Mouse (Mus musculus): ENCODE measurements around the gene Uggt2.

The Uggt2 gene

GRCm38 (mm10) chr14:119098851-119099569 lies at the start of gene Uggt2:
Gene Uggt2 (minus strand): TSS chr14:119099430.
- in situ Hi-C loops (cut with MboI), result no loop called here

GRCm38 (mm10) chr14:119139381-119139950 lies 40.2 kb upstream of the Uggt2 start:
- in situ Hi-C loops (cut with MboI), result no loop called here

- in situ Hi-C loops (cut with MboI), result no loop called here
Observed at GRCm38 (mm10) chr14:119138786-119139100, 39.5 kb upstream of the Uggt2 start.

- in situ Hi-C loops (cut with MboI), result no loop called here
Observed at GRCm38 (mm10) chr14:119137906-119138785, 38.9 kb upstream of the Uggt2 start, which contains the start of gene Hs6st3. Gene Hs6st3 (plus strand): TSS chr14:119138341.

GRCm38 (mm10) chr14:119137512-119137905 lies 38.3 kb upstream of the Uggt2 start:
- in situ Hi-C loops (cut with MboI), result no loop called here

- in situ Hi-C loops (cut with MboI), result no loop called here
Observed at GRCm38 (mm10) chr14:119127330-119127729, 28.1 kb upstream of the Uggt2 start.

GRCm38 (mm10) chr14:119125840-119126239 lies 26.6 kb upstream of the Uggt2 start:
- in situ Hi-C loops (cut with MboI), result no loop called here

GRCm38 (mm10) chr14:119124061-119124460 lies 24.8 kb upstream of the Uggt2 start:
- in situ Hi-C loops (cut with MboI), result no loop called here

- in situ Hi-C loops (cut with MboI), result no loop called here
Observed at GRCm38 (mm10) chr14:119123582-119123981, 24.4 kb upstream of the Uggt2 start.

- in situ Hi-C loops (cut with MboI), result no loop called here
Observed at GRCm38 (mm10) chr14:119112558-119112957, 13.3 kb upstream of the Uggt2 start.

GRCm38 (mm10) chr14:119109776-119110218 lies 10.6 kb upstream of the Uggt2 start:
- in situ Hi-C loops (cut with MboI), result no loop called here

GRCm38 (mm10) chr14:119108776-119109301 lies 9.6 kb upstream of the Uggt2 start:
- in situ Hi-C loops (cut with MboI), result no loop called here

GRCm38 (mm10) chr14:119107591-119107990 lies 8.4 kb upstream of the Uggt2 start:
- in situ Hi-C loops (cut with MboI), result no loop called here

GRCm38 (mm10) chr14:119099570-119099891 lies 301 bp upstream of the Uggt2 start:
- in situ Hi-C loops (cut with MboI), result no loop called here

GRCm38 (mm10) chr14:119061811-119062210 lies 37.4 kb downstream of the Uggt2 start:
- in situ Hi-C loops (cut with MboI), result no loop called here

- in situ Hi-C loops (cut with MboI), result no loop called here
Observed at GRCm38 (mm10) chr14:119060682-119061081, 38.5 kb downstream of the Uggt2 start.

GRCm38 (mm10) chr14:119057014-119057413 lies 42.2 kb downstream of the Uggt2 start:
- in situ Hi-C loops (cut with MboI), result no loop called here

- in situ Hi-C loops (cut with MboI), result no loop called here
Observed at GRCm38 (mm10) chr14:119052969-119053368, 46.3 kb downstream of the Uggt2 start.

GRCm38 (mm10) chr14:119052361-119052760 lies 46.9 kb downstream of the Uggt2 start:
- in situ Hi-C loops (cut with MboI), result no loop called here

GRCm38 (mm10) chr14:119043765-119044164 lies 55.5 kb downstream of the Uggt2 start:
- in situ Hi-C loops (cut with MboI), result no loop called here

GRCm38 (mm10) chr14:119040253-119040652 lies 59.0 kb downstream of the Uggt2 start:
- in situ Hi-C loops (cut with MboI), result no loop called here

GRCm38 (mm10) chr14:119037755-119038154 lies 61.5 kb downstream of the Uggt2 start:
- in situ Hi-C loops (cut with MboI), result no loop called here
